In genomic region chr1:183116946-183117826, GRCm38 (mm10) we compare ENCODE assay signal across 10 mouse cellular contexts.
A peak's percentile ranks its signal among the peaks of the same experiment; 100 is the strongest.
DNase-seq lines count a peak whose midpoint lies in the region; ATAC-seq and TF ChIP-seq lines count a peak whose summit lies in the region.
"Had no signal": no experiment of that assay in that cellular context is flagged by ENCODE, and none has a peak within 500 bp of the region (broad histone marks: within the 10 kb centered on the region; RNA-seq: fewer than 3 reads in every experiment).

No protein-coding gene starts in this region.

- H3K9ac ChIP-seq in stomach, embryonic 14.5 days (replicated peaks; ENCODE audit: low read depth, low read length): no peak overlapping the region
- no peak overlapping the region for H3K9ac ChIP-seq in stomach, postnatal 0 days (ENCODE audit: low read length)
- H3K9ac ChIP-seq in hindbrain, postnatal 0 days (replicated peaks; ENCODE audit: low read length): no peak overlapping the region
- no peak overlapping the region for H3K9ac ChIP-seq in stomach, embryonic 15.5 days

- H3K4me3 ChIP-seq in stomach, embryonic 14.5 days (ENCODE audit: low read depth, low read length): no peak overlapping the region
- H3K4me3 ChIP-seq in stomach, postnatal 0 days (ENCODE audit: low read depth, low read length): no peak overlapping the region
- no peak overlapping the region for H3K4me3 ChIP-seq in hindbrain, postnatal 0 days (ENCODE audit: low read length)
- no peak overlapping the region for H3K4me3 ChIP-seq in stomach, embryonic 15.5 days (replicated peaks)

- DNase-seq in heart, adult 18-20 months: peak; percentile 29 to 53
- DNase-seq in heart, postnatal 14 days: no peak
- no peak for DNase-seq in stomach, postnatal 0 days (ENCODE audit: low spot score)
- DNase-seq in hindbrain, postnatal 0 days (ENCODE audit: low spot score): no peak
- DNase-seq in embryo, embryonic 10 days (ENCODE audit: low spot score): no peak
- DNase-seq in ovary, postnatal 36 days (ENCODE audit: low spot score): no peak
- DNase-seq: adrenal gland, postnatal 25 days; gastrocnemius, postnatal 14 days had no signal

- TF ChIP-seq CTCF in stomach, postnatal 0 days (IDR thresholded peaks at IDR 0.05; ENCODE audit: low read depth): no peak
- 0 out of 2 replicates have a peak, but pooled peaks have one; percentile 12 for TF ChIP-seq CTCF in hindbrain, postnatal 0 days (IDR thresholded peaks at IDR 0.05; ENCODE audit: low read depth)

- no peak overlapping the region for H3K4me2 ChIP-seq in stomach, embryonic 14.5 days (replicated peaks; ENCODE audit: low read depth, low read length)
- no peak overlapping the region for H3K4me2 ChIP-seq in stomach, postnatal 0 days (replicated peaks; ENCODE audit: low read depth)
- no peak overlapping the region for H3K4me2 ChIP-seq in hindbrain, postnatal 0 days (ENCODE audit: low read depth, low read length)
- H3K4me2 ChIP-seq in stomach, embryonic 15.5 days: no peak overlapping the region

- H3K36me3 ChIP-seq in stomach, embryonic 14.5 days (ENCODE audit: control insufficient read depth, insufficient read depth, low read length): no peaks in the 10 kb centered on the region
- H3K36me3 ChIP-seq in stomach, postnatal 0 days (ENCODE audit: control insufficient read depth, insufficient read depth, low read length): no peaks in the 10 kb centered on the region
- no peaks in the 10 kb centered on the region for H3K36me3 ChIP-seq in hindbrain, postnatal 0 days (ENCODE audit: insufficient read depth, low read length)
- H3K36me3 ChIP-seq in stomach, embryonic 15.5 days: no peaks in the 10 kb centered on the region

- intact Hi-C loops in heart, postnatal 14 days (cut with DNase I): no loop called here

- 53% methylated on average over 15 of the region's 15 CpGs for WGBS in stomach, embryonic 14.5 days
- 79% methylated on average over 15 of the region's 15 CpGs for WGBS in stomach, postnatal 0 days
- 81% methylated on average over 15 of the region's 15 CpGs for WGBS in hindbrain, postnatal 0 days
- WGBS in stomach, embryonic 15.5 days: 62% methylated on average over 15 of the region's 15 CpGs

- TF ChIP-seq EP300 in stomach, postnatal 0 days (optimal IDR thresholded peaks at IDR 0.05): no peak

- no peak for ATAC-seq in stomach, embryonic 14.5 days (ENCODE audit: insufficient number of reproducible peaks, insufficient read depth, low FRiP score, low read depth)
- no peak for ATAC-seq in stomach, postnatal 0 days (ENCODE audit: low FRiP score, low TSS enrichment)
- ATAC-seq in hindbrain, postnatal 0 days: peak; percentile 47; the same call in 1 of the 2 replicates
- no peak for ATAC-seq in stomach, embryonic 15.5 days (ENCODE audit: insufficient read depth, low FRiP score, low read depth)

- H3K27me3 ChIP-seq in stomach, embryonic 14.5 days (ENCODE audit: control insufficient read depth, insufficient read depth, low read length): no peaks in the 10 kb centered on the region
- no peaks in the 10 kb centered on the region for H3K27me3 ChIP-seq in stomach, postnatal 0 days (ENCODE audit: control insufficient read depth, insufficient read depth, low read length)
- no peaks in the 10 kb centered on the region for H3K27me3 ChIP-seq in hindbrain, postnatal 0 days (ENCODE audit: insufficient read depth, low read length)
- H3K27me3 ChIP-seq in stomach, embryonic 15.5 days (replicated peaks): no peaks in the 10 kb centered on the region

- H3K4me1 ChIP-seq in stomach, embryonic 14.5 days (ENCODE audit: control insufficient read depth, insufficient read depth, low read length): peaks cover 9% of the 10 kb centered on the region
- H3K4me1 ChIP-seq in stomach, postnatal 0 days (replicated peaks; ENCODE audit: control insufficient read depth, insufficient read depth): no peaks in the 10 kb centered on the region
- 0 out of 2 replicates have a peak, but pooled peaks cover 6% of the 10 kb centered on the region for H3K4me1 ChIP-seq in hindbrain, postnatal 0 days (ENCODE audit: insufficient read depth, low read length)
- H3K4me1 ChIP-seq in stomach, embryonic 15.5 days: peaks cover 6% of the 10 kb centered on the region; the same call in 1 of the 2 replicates

- peak overlapping the region; percentile 1; the same call in 1 of the 2 replicates for H3K27ac ChIP-seq in stomach, embryonic 14.5 days (ENCODE audit: low read length)
- H3K27ac ChIP-seq in stomach, postnatal 0 days (replicated peaks): no peak overlapping the region
- no peak overlapping the region; the same call in 1 of the 2 replicates for H3K27ac ChIP-seq in hindbrain, postnatal 0 days
- peak overlapping the region; percentile 13; the same call in 1 of the 2 replicates for H3K27ac ChIP-seq in stomach, embryonic 15.5 days

- no peaks in the 10 kb centered on the region for H3K9me3 ChIP-seq in stomach, embryonic 14.5 days (ENCODE audit: control insufficient read depth, low read depth, low read length)
- H3K9me3 ChIP-seq in stomach, postnatal 0 days (ENCODE audit: control insufficient read depth, low read length): no peaks in the 10 kb centered on the region
- H3K9me3 ChIP-seq in hindbrain, postnatal 0 days (ENCODE audit: low read length): no peaks in the 10 kb centered on the region
- H3K9me3 ChIP-seq in stomach, embryonic 15.5 days: no peaks in the 10 kb centered on the region

Comparison
In these comparisons a context has a peak if more than half of its experiments do, and no peak if none do; other contexts are left out.
1. DNase-seq: peak in heart, adult 18-20 months (2 of 2); none in heart, postnatal 14 days (0 of 2), stomach, postnatal 0 days (single experiment), hindbrain, postnatal 0 days (single experiment), embryo, embryonic 10 days (single experiment) and ovary, postnatal 36 days (single experiment).
2. H3K27ac ChIP-seq: peak in stomach, embryonic 14.5 days (single experiment) and stomach, embryonic 15.5 days (single experiment); none in stomach, postnatal 0 days (single experiment) and hindbrain, postnatal 0 days (single experiment).